Mouse (Mus musculus) testis, adult 2 months (tissue): ENCODE results near the gene Mical2.

Experiments
- CTCF ChIP-seq: fragments of 200-500 bp; IDR thresholded peaks from 2 replicates; pipeline ENCODE4 v1.5.1; 2012; ENCODE audit warnings: low read depth, mild to moderate bottlenecking, inconsistent platforms, low read length, moderate library complexity; ENCODE audit not compliant: control insufficient read depth, insufficient read depth, insufficient replicate concordance
- POLR2A ChIP-seq: fragments of 200-500 bp; IDR thresholded peaks from 2 replicates; pipeline ENCODE4 v1.6.1; 2012; ENCODE audit warnings: low read depth, mild to moderate bottlenecking, inconsistent platforms, low read length, moderate library complexity; ENCODE audit not compliant: control insufficient read depth

- no peak for TF ChIP-seq POLR2A
- TF ChIP-seq CTCF, result no peak
Observed at GRCm38 (mm10) chr7:112316239-112316638, 90.6 kb downstream of the Mical2 start.
